Mouse (Mus musculus) hindbrain, embryonic 14.5 days (tissue): ENCODE results near the gene Prkce. TPM values are rescaled to one million over a fixed set of nuclear protein-coding genes. Genes with fewer than 3 reads are reported as not detected.

Experiments
- ATAC-seq: fragments of 200-750 bp; cut with Nextera tagmentation; 2 replicates; pipeline ENCODE4 v1.8.0; 2017; ENCODE audit warnings: moderate number of reproducible peaks, mild to moderate bottlenecking, moderate TSS enrichment, moderate library complexity; ENCODE audit not compliant: low FRiP score
- DNase-seq: peaks from one replicate; pipeline ENCODE4 v3.0.0-alpha.2; 2015; ENCODE audit warnings: low spot score
- H3K27ac ChIP-seq: fragments of 300-500 bp; sonication (generic); 2 replicates; pipeline ENCODE4 v1.5.1; 2014; ENCODE audit warnings: mild to moderate bottlenecking, moderate library complexity
- H3K27me3 ChIP-seq: fragments of 300-500 bp; sonication (generic); 2 replicates; pipeline ENCODE4 v1.6.1; 2014; ENCODE audit warnings: mild to moderate bottlenecking, low read length, mixed read lengths; ENCODE audit not compliant: control insufficient read depth, insufficient read depth
- H3K36me3 ChIP-seq: fragments of 300-500 bp; sonication (generic); replicated peaks from 2 replicates; pipeline ENCODE4 v1.6.1; 2014; ENCODE audit not compliant: control insufficient read depth, insufficient read depth
- H3K4me1 ChIP-seq: fragments of 300-500 bp; sonication (generic); replicated peaks from 2 replicates; pipeline ENCODE4 v1.6.1; 2014; ENCODE audit warnings: antibody characterized with exemption, low read length, mixed read lengths; ENCODE audit not compliant: control insufficient read depth, insufficient read depth
- H3K4me2 ChIP-seq: fragments of 300-500 bp; sonication (generic); replicated peaks from 2 replicates; pipeline ENCODE4 v1.6.1; 2014; ENCODE audit warnings: mild to moderate bottlenecking, moderate library complexity
- H3K4me3 ChIP-seq: fragments of 300-500 bp; sonication (generic); replicated peaks from 2 replicates; pipeline ENCODE4 v1.5.1; 2014; ENCODE audit warnings: mild to moderate bottlenecking, low read length
- H3K9ac ChIP-seq: fragments of 300-500 bp; sonication (generic); 2 replicates; pipeline ENCODE4 v1.6.1; 2014
- H3K9me3 ChIP-seq: fragments of 300-500 bp; sonication (generic); 2 replicates; pipeline ENCODE4 v1.6.1; 2016; ENCODE audit warnings: low read length; ENCODE audit not compliant: control insufficient read depth
- WGBS: fragments of 180-500 bp; shearing (Covaris S2); extraction: QIAGEN DNeasy Blood & Tissue Kit; methylation state at CpG from one replicate; pipeline ENCODE4 v1.1.7; 2014; 5-methylcytosine and 5-hydroxymethylcytosine counted together
- polyA plus RNA-seq: library from polyadenylated mRNA; unstranded; fragments of >200 nt; fragmentation: Nextera tagmentation; extraction: Ambion mirVana; gene quantifications from 2 replicates; pipeline ENCODE4 v1.2.1, GENCODE M21; 2014

Prkce gene
- polyA plus RNA-seq, 1 experiment from 2014 or later = 38.7 TPM

GRCm38 (mm10) chr17:86487450-86487849, 319.9 kb downstream of the Prkce start:
- Histone ChIP-seq H3K9ac (no peak overlapping the region), H3K9me3 (no peaks in the 10 kb centered on the region), H3K36me3 (no peaks in the 10 kb centered on the region), H3K4me1 (no peaks in the 10 kb centered on the region), H3K4me2 (no peak overlapping the region), H3K4me3 (no peak overlapping the region), H3K27me3 (no peaks in the 10 kb centered on the region), H3K27ac (no peak overlapping the region)
- DNase-seq = no peak
- WGBS = 88% methylated on average over 3 of the region's 3 CpGs
- ATAC-seq = no peak

GRCm38 (mm10) chr17:86489827-86490226, 322.2 kb downstream of the Prkce start:
- Histone ChIP-seq H3K9ac (no peak overlapping the region), H3K4me2 (no peak overlapping the region), H3K4me3 (no peak overlapping the region), H3K36me3 (no peaks in the 10 kb centered on the region), H3K27me3 (no peaks in the 10 kb centered on the region), H3K27ac (no peak overlapping the region), H3K9me3 (no peaks in the 10 kb centered on the region), H3K4me1 (no peaks in the 10 kb centered on the region)
- WGBS = 94% methylated on average over 10 of the region's 10 CpGs
- ATAC-seq = no peak
- no peak for DNase-seq

- ATAC-seq (no peak), DNase-seq (no peak)
- Histone ChIP-seq H3K36me3 (no peaks in the 10 kb centered on the region), H3K27ac (no peak overlapping the region), H3K9me3 (no peaks in the 10 kb centered on the region), H3K9ac (no peak overlapping the region), H3K4me1 (no peaks in the 10 kb centered on the region), H3K4me2 (no peak overlapping the region), H3K4me3 (no peak overlapping the region), H3K27me3 (no peaks in the 10 kb centered on the region)
- 88% methylated on average over 7 of the region's 7 CpGs for WGBS
Measured at GRCm38 (mm10) chr17:86492376-86492775, 324.8 kb downstream of the Prkce start.

GRCm38 (mm10) chr17:86493891-86494420, 326.4 kb downstream of the Prkce start:
- no peak overlapping the region for H3K4me2 ChIP-seq
- 92% methylated on average over 8 of the region's 8 CpGs for WGBS
- no peaks in the 10 kb centered on the region for H3K27me3 ChIP-seq
- no peaks in the 10 kb centered on the region for H3K4me1 ChIP-seq
- ATAC-seq = no peak
- H3K36me3 ChIP-seq = peaks cover 5% of the 10 kb centered on the region; the same call in 1 of the 2 replicates
- no peaks in the 10 kb centered on the region for H3K9me3 ChIP-seq
- no peak overlapping the region for H3K9ac ChIP-seq
- no peak overlapping the region for H3K27ac ChIP-seq
- no peak for DNase-seq
- no peak overlapping the region for H3K4me3 ChIP-seq

- no peak for ATAC-seq
- DNase-seq = no peak
Measured at GRCm38 (mm10) chr17:86494494-86494893, 326.9 kb downstream of the Prkce start.

GRCm38 (mm10) chr17:86494895-86495294, 327.3 kb downstream of the Prkce start:
- H3K9me3 ChIP-seq = no peaks in the 10 kb centered on the region
- peaks cover 5% of the 10 kb centered on the region; the same call in 1 of the 2 replicates for H3K36me3 ChIP-seq
- ATAC-seq (no peak), DNase-seq (no peak)
- no peak overlapping the region for H3K4me2 ChIP-seq
- no peak overlapping the region for H3K4me3 ChIP-seq
- no peaks in the 10 kb centered on the region for H3K27me3 ChIP-seq
- no peaks in the 10 kb centered on the region for H3K4me1 ChIP-seq
- no peak overlapping the region for H3K27ac ChIP-seq
- WGBS = 78% methylated on average over 6 of the region's 6 CpGs
- no peak overlapping the region for H3K9ac ChIP-seq

More at GRCm38 (mm10) chr17:86494494-86494893, 326.9 kb downstream of the Prkce start:
- Histone ChIP-seq H3K4me3 (no peak overlapping the region), H3K4me2 (no peak overlapping the region), H3K36me3 (peaks cover 5% of the 10 kb centered on the region; the same call in 1 of the 2 replicates), H3K4me1 (no peaks in the 10 kb centered on the region), H3K9me3 (no peaks in the 10 kb centered on the region), H3K9ac (no peak overlapping the region), H3K27me3 (no peaks in the 10 kb centered on the region), H3K27ac (no peak overlapping the region)
- 95% methylated on average over 6 of the region's 6 CpGs for WGBS

GRCm38 (mm10) chr17:86496123-86496771, 328.7 kb downstream of the Prkce start:
- no peaks in the 10 kb centered on the region for H3K27me3 ChIP-seq
- DNase-seq (peak; percentile 73), ATAC-seq (no peak; the same call in 1 of the 2 replicates)
- no peak overlapping the region for H3K4me3 ChIP-seq
- H3K9me3 ChIP-seq = no peaks in the 10 kb centered on the region
- no peak overlapping the region for H3K9ac ChIP-seq
- no peaks in the 10 kb centered on the region for H3K4me1 ChIP-seq
- H3K27ac ChIP-seq = no peak overlapping the region
- H3K4me2 ChIP-seq = no peak overlapping the region
- WGBS = 92% methylated on average over 9 of the region's 9 CpGs
- peaks cover 5% of the 10 kb centered on the region; the same call in 1 of the 2 replicates for H3K36me3 ChIP-seq

GRCm38 (mm10) chr17:86497302-86497701, 329.7 kb downstream of the Prkce start:
- H3K4me2 ChIP-seq = no peak overlapping the region
- H3K27ac ChIP-seq = no peak overlapping the region
- H3K36me3 ChIP-seq = peaks cover 5% of the 10 kb centered on the region; the same call in 1 of the 2 replicates
- H3K27me3 ChIP-seq = no peaks in the 10 kb centered on the region
- H3K9ac ChIP-seq = no peak overlapping the region
- 92% methylated on average over 4 of the region's 4 CpGs for WGBS
- H3K4me3 ChIP-seq = no peak overlapping the region
- no peaks in the 10 kb centered on the region for H3K9me3 ChIP-seq
- no peak for DNase-seq
- no peaks in the 10 kb centered on the region for H3K4me1 ChIP-seq
- ATAC-seq = no peak

GRCm38 (mm10) chr17:86499359-86500045, 331.9 kb downstream of the Prkce start:
- H3K36me3 ChIP-seq = peaks cover 5% of the 10 kb centered on the region; the same call in 1 of the 2 replicates
- WGBS = 71% methylated on average over 15 of the region's 15 CpGs
- no peak overlapping the region for H3K9ac ChIP-seq
- no peaks in the 10 kb centered on the region for H3K27me3 ChIP-seq
- no peak overlapping the region for H3K4me3 ChIP-seq
- H3K4me2 ChIP-seq = no peak overlapping the region
- H3K4me1 ChIP-seq = no peaks in the 10 kb centered on the region
- DNase-seq (no peak), ATAC-seq (no peak)
- no peaks in the 10 kb centered on the region for H3K9me3 ChIP-seq
- 0 out of 2 replicates have a peak overlapping the region, but pooled peaks have one; percentile 48 for H3K27ac ChIP-seq
